Mouse (Mus musculus): ENCODE results near the gene Flcn.
A peak's percentile ranks its signal among the peaks of the same experiment; 100 is the strongest.

DNA sequence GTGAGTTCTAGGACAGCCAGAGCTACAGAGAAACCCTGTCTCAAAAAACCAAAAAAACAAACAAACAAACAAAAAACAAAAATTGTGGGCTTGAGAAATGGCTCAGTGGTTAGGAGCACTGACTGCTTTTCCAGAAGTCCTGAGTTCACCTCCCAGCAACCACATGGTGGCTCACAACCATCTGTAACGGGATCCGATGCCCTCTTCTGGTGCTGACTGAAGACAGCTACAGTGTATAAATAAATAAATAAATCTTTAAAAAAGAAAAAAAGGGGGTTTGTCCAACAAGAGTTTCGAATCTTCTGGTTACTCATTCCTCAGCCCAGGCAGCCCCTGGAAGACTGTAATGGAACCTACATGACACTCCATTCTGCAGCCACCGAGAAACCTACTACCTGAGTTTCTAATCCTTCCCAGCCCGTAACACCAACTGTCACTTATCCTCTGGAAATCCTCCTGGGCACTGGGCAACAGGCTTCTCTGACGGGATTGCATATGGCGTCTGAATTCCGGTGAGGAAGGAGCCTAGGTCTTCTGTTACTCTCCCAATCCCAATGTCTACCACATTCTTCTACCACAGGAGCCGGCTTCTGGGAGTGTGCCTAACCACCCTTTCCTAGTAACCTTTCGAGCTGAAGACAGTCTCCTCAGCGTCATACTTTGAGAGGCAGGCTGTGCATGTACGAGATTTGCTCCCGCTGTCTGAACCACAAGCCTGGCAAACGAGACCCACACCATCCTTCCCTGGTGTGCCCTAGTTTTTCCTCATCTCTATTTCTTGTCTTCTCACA, 1.5 kb downstream of the Flcn start:
- TF ChIP-seq CTCF (IDR thresholded peaks at IDR 0.05; ENCODE audit: borderline replicate concordance, extremely low read depth, insufficient read depth, insufficient read length) = peak; percentile 8; the same call in 1 of the 2 replicates
- no peak for TF ChIP-seq POLR2A (IDR thresholded peaks at IDR 0.05; ENCODE audit: borderline replicate concordance, extremely low read depth, insufficient read depth, insufficient read length, poor library complexity, severe bottlenecking)

Measured in brain, embryonic 14.5 days (tissue).